Mouse (Mus musculus) erythroblast, embryonic 14.5 days (primary cell): Measurements from ENCODE around the gene Raet1e.
"Not testable (repeated sequence)": the region's sequence is repeated elsewhere in the genome, so short reads cannot be mapped to it uniquely, and the experiment has no call there.

Experiments used
- GATA1 ChIP-seq: IDR thresholded peaks from 2 replicates; pipeline ENCODE4 v1.6.1; 2012; ENCODE audit warnings: low read length, inconsistent platforms, mixed read lengths
- TAL1 ChIP-seq: IDR thresholded peaks from 3 replicates; pipeline ENCODE4 v1.6.1; 2012; ENCODE audit warnings: low read length, inconsistent platforms, mixed read lengths

- TF ChIP-seq GATA1, TAL1: not testable (repeated sequence)
Measured at GRCm38 (mm10) chr10:22174190-22174487, 15.8 kb downstream of the Raet1e start.
